Mouse (Mus musculus): ENCODE measurements around the gene Arl8a. TPM values are rescaled to one million over a fixed set of nuclear protein-coding genes. Genes with fewer than 3 reads are reported as not detected.
"Not testable (repeated sequence)": the region's sequence is repeated elsewhere in the genome, so short reads cannot be mapped to it uniquely, and the experiment has no call there.

The Arl8a gene
- polyA plus RNA-seq (2011; ENCODE audit: insufficient read length, low read depth, missing spikeins): 115 and 141 TPM in 2 replicates

GRCm38 (mm10) chr1:135146077-135146945 is at the start of gene Arl8a:
Arl8a (plus strand) TSS chr1:135146824.
- TF ChIP-seq POLR2A (IDR thresholded peaks at IDR 0.05; ENCODE audit: low read depth, low read length) (peak; percentile 67), CTCF (IDR thresholded peaks at IDR 0.05; ENCODE audit: borderline replicate concordance, insufficient read depth, low read length) (no peak)
- Histone ChIP-seq H3K4me3 (ENCODE audit: insufficient read depth, low read length) (peak within 1 kb of the TSS; percentile 78), H3K4me1 (ENCODE audit: control insufficient read depth, insufficient read depth, low read length) (peaks cover 2% of the 10 kb centered on the region; the same call in 1 of the 2 replicates), H3K27ac (ENCODE audit: insufficient read depth, low read length) (peak within 1 kb of the TSS; percentile 92)

GRCm38 (mm10) chr1:135097441-135097840 is 49.2 kb upstream of the Arl8a start:
- TF ChIP-seq CTCF (IDR thresholded peaks at IDR 0.05; ENCODE audit: borderline replicate concordance, insufficient read depth, low read length) (no peak), POLR2A (IDR thresholded peaks at IDR 0.05; ENCODE audit: low read depth, low read length) (no peak)
- Histone ChIP-seq H3K4me3 (ENCODE audit: insufficient read depth, low read length) (no peak overlapping the region), H3K27ac (ENCODE audit: insufficient read depth, low read length) (no peak overlapping the region), H3K4me1 (ENCODE audit: control insufficient read depth, insufficient read depth, low read length) (0 out of 2 replicates have a peak, but pooled peaks cover 3% of the 10 kb centered on the region)

- Histone ChIP-seq H3K27ac (ENCODE audit: insufficient read depth, low read length) (no peak overlapping the region), H3K4me3 (ENCODE audit: insufficient read depth, low read length) (no peak overlapping the region), H3K4me1 (ENCODE audit: control insufficient read depth, insufficient read depth, low read length) (0 out of 2 replicates have a peak, but pooled peaks cover 3% of the 10 kb centered on the region)
- no peak for TF ChIP-seq POLR2A (IDR thresholded peaks at IDR 0.05; ENCODE audit: low read depth, low read length)
- no peak for TF ChIP-seq CTCF (IDR thresholded peaks at IDR 0.05; ENCODE audit: borderline replicate concordance, insufficient read depth, low read length)
Observed at GRCm38 (mm10) chr1:135098441-135098840, 48.2 kb upstream of the Arl8a start.

GRCm38 (mm10) chr1:135100400-135100799 is 46.2 kb upstream of the Arl8a start:
- no peak overlapping the region for H3K27ac ChIP-seq (ENCODE audit: insufficient read depth, low read length)
- no peak for TF ChIP-seq CTCF (IDR thresholded peaks at IDR 0.05; ENCODE audit: borderline replicate concordance, insufficient read depth, low read length)
- no peak for TF ChIP-seq POLR2A (IDR thresholded peaks at IDR 0.05; ENCODE audit: low read depth, low read length)
- no peak overlapping the region for H3K4me3 ChIP-seq (ENCODE audit: insufficient read depth, low read length)
- 0 out of 2 replicates have a peak, but pooled peaks cover 3% of the 10 kb centered on the region for H3K4me1 ChIP-seq (ENCODE audit: control insufficient read depth, insufficient read depth, low read length)

GRCm38 (mm10) chr1:135105124-135105523 is 41.5 kb upstream of the Arl8a start, which contains the start of gene Lgr6:
Lgr6 (minus strand) TSS chr1:135105276.
- Histone ChIP-seq H3K4me1 (ENCODE audit: control insufficient read depth, insufficient read depth, low read length) (no peaks in the 10 kb centered on the region), H3K27ac (ENCODE audit: insufficient read depth, low read length) (no peak within 1 kb of the TSS), H3K4me3 (ENCODE audit: insufficient read depth, low read length) (0 out of 2 replicates have a peak within 1 kb of the TSS, but pooled peaks have one; percentile 7)
- TF ChIP-seq CTCF (IDR thresholded peaks at IDR 0.05; ENCODE audit: borderline replicate concordance, insufficient read depth, low read length): no peak
- no peak for TF ChIP-seq POLR2A (IDR thresholded peaks at IDR 0.05; ENCODE audit: low read depth, low read length)

- H3K27ac ChIP-seq (ENCODE audit: insufficient read depth, low read length): no peak overlapping the region
- TF ChIP-seq CTCF (IDR thresholded peaks at IDR 0.05; ENCODE audit: borderline replicate concordance, insufficient read depth, low read length) (peak; percentile 83), POLR2A (IDR thresholded peaks at IDR 0.05; ENCODE audit: low read depth, low read length) (no peak)
- H3K4me3 ChIP-seq (ENCODE audit: insufficient read depth, low read length): no peak overlapping the region
- H3K4me1 ChIP-seq (ENCODE audit: control insufficient read depth, insufficient read depth, low read length): no peaks in the 10 kb centered on the region
Observed at GRCm38 (mm10) chr1:135105951-135106350, 40.7 kb upstream of the Arl8a start.

- Histone ChIP-seq H3K4me3 (ENCODE audit: insufficient read depth, low read length) (no peak overlapping the region), H3K27ac (ENCODE audit: insufficient read depth, low read length) (no peak overlapping the region), H3K4me1 (ENCODE audit: control insufficient read depth, insufficient read depth, low read length) (peaks cover 3% of the 10 kb centered on the region)
- peak; percentile 67; the same call in 1 of the 2 replicates for TF ChIP-seq CTCF (IDR thresholded peaks at IDR 0.05; ENCODE audit: borderline replicate concordance, insufficient read depth, low read length)
- TF ChIP-seq POLR2A (IDR thresholded peaks at IDR 0.05; ENCODE audit: low read depth, low read length): no peak
Observed at GRCm38 (mm10) chr1:135108611-135109010, 38.0 kb upstream of the Arl8a start.

GRCm38 (mm10) chr1:135110075-135110474 is 36.5 kb upstream of the Arl8a start:
- Histone ChIP-seq H3K27ac (ENCODE audit: insufficient read depth, low read length) (no peak overlapping the region), H3K4me1 (ENCODE audit: control insufficient read depth, insufficient read depth, low read length) (peaks cover 3% of the 10 kb centered on the region), H3K4me3 (ENCODE audit: insufficient read depth, low read length) (no peak overlapping the region)
- TF ChIP-seq CTCF (IDR thresholded peaks at IDR 0.05; ENCODE audit: borderline replicate concordance, insufficient read depth, low read length) (peak; percentile 82), POLR2A (IDR thresholded peaks at IDR 0.05; ENCODE audit: low read depth, low read length) (no peak)

GRCm38 (mm10) chr1:135111271-135111670 is 35.4 kb upstream of the Arl8a start:
- H3K4me1 ChIP-seq (ENCODE audit: control insufficient read depth, insufficient read depth, low read length); H3K27ac ChIP-seq (ENCODE audit: insufficient read depth, low read length); H3K4me3 ChIP-seq (ENCODE audit: insufficient read depth, low read length): not testable (repeated sequence)

GRCm38 (mm10) chr1:135112661-135113060 is 34.0 kb upstream of the Arl8a start:
- Histone ChIP-seq H3K4me1 (ENCODE audit: control insufficient read depth, insufficient read depth, low read length) (peaks cover 3% of the 10 kb centered on the region), H3K27ac (ENCODE audit: insufficient read depth, low read length) (no peak overlapping the region), H3K4me3 (ENCODE audit: insufficient read depth, low read length) (no peak overlapping the region)
- TF ChIP-seq POLR2A (IDR thresholded peaks at IDR 0.05; ENCODE audit: low read depth, low read length): no peak
- TF ChIP-seq CTCF (IDR thresholded peaks at IDR 0.05; ENCODE audit: borderline replicate concordance, insufficient read depth, low read length): peak; percentile 83
